Mouse (Mus musculus) hematopoietic stem cell, adult 5-6 weeks (primary cell): ENCODE data around the gene Cdk6. TPM values are rescaled to one million over a fixed set of nuclear protein-coding genes. Genes with fewer than 3 reads are reported as not detected.
A peak's percentile ranks its signal among the peaks of the same experiment; 100 is the strongest.

ENCODE experiments used
- ATAC-seq, 2 experiments: fragments of 125-278 bp in 1 of 2; replicated peaks in 1 of 2; 2 replicates each; pipeline ENCODE4 v1.8.0; 2016 to 2017; ENCODE audit warnings: inconsistent platforms in 2 of 2, mild to moderate bottlenecking in 2 of 2, moderate number of reproducible peaks in 2 of 2, low read depth in 1 of 2, moderate TSS enrichment in 1 of 2; ENCODE audit not compliant: low FRiP score in 2 of 2, poor library complexity in 2 of 2, severe bottlenecking in 2 of 2, insufficient read depth in 1 of 2, low TSS enrichment in 1 of 2
- total RNA-seq: library from RNA; stranded (forward); fragments of 172-1452, 232-1000 nt; gene quantifications from 2 replicates; pipeline ENCODE4 v1.2.3, GENCODE M21; 2017

Gene Cdk6
- total RNA-seq, 1 experiment from 2014 or later, result 171 TPM

DNA sequence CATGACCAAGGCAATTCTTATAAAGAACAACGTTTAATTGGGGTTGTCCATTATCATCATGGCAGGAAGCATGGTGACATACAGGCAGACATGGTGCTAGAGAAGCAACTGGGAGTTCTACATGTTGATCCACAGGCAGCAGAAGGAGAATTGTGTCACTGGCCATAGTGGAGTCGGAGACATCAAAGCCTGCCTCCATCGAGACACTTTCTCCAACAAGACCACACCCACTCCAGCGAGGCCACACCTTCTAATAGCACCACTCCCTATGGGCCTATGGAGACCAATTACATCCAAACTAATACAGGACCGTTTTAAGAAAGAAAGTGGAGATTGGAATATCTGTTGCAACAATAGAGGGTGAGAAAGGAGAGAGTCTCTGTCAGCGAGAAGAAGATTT, 200.6 kb downstream of the Cdk6 start:
- no peak for ATAC-seq

DNA sequence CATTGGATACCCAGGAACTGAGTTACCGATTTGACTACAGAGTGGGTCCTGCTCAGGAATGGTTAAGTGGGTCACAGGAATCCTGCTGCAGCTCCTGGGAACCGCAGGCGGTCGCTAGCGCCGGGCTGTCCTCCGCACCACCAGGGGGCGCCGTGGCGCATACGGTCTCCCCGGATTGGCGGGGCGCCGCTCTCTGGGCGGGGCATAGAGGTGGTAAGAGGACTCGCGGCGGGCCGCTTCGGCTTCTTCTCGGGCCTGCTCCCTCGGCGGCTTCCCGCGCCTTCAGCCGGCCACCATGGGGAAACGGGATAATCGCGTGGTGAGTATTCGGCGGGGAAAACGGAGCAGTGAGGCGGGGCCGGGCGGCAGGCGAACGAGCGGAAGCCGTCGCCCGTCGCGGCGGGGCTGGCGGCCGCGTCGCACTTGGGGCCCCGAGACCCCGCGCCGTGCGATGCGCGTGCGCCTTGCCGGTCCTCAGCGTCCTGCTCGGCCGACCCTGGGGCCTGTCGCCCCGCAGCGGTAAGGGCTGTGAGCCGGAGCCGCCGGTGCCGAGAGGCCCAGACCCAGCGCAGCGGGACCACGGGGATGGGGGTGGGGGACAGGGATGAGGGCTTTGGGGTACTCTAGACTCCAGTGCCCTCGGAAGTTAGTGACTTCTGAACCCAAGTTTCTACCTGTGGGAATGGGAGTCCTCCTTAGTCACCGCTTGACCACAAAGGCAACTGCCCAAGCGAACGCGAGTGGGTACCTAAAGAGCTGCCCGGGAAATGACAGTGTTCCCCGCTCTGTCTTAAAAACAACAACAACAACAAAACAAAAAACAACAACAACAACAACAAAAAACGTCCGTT, 202.6 kb downstream of the Cdk6 start, which contains the start of gene Fam133b:
Fam133b (plus strand) TSS at position 205 of the 851 bp plus-strand sequence.
- peak; percentile 90 to 91 for ATAC-seq

DNA sequence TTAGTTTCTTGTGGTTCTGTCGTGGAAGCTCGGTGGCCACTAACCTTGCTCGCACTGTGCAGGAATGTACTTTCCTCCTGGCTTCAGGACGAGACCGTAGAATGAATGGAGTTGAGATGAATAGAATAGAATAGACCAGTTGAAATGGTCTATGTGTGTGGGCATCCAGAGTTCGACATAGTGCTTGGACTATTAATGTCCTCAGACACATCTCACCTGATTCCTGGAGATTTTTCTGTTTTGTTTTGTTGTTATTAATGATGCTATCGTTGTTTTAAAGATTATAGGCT, 203.1 kb downstream of the Cdk6 start:
- no peak for ATAC-seq

DNA sequence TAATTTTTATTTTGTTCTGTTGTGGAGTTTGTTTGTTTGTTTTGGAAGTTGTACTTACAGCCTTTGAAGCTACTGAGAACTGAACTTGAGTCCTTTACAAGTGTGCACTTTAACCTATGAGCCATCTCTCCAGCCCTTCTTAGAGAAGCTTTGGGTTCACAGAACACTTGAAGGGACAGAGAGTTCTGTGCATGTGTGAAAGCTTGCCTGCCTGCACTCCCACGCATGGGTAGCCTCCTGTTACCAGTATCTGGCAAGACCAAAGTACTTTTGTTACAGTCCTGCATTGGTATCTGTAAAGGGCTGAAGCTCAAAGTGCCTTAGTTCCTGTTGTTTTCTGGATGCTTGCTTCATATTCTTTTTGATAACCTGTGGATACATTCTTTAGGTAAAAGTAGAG, 204.9 kb downstream of the Cdk6 start:
- no peak for ATAC-seq

DNA sequence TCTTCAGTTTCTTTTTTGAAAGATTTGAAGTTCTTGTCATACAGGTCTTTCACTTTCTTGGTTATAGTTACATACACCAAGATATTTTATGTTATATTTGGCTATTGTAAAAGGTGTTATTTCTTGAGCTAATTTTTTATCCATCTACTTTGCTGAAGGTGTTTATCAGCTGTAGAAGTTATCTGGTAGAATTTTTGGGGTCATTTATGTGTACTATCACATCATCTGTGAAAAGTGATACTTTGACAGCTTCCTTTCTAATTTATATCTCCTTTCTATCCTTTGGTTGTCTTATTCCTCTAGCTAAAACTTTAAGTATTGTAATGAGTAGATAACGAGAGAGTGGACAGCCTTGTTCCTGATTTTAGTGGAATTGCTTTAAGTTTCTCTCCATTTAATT, 210.2 kb downstream of the Cdk6 start:
- no peak for ATAC-seq

DNA sequence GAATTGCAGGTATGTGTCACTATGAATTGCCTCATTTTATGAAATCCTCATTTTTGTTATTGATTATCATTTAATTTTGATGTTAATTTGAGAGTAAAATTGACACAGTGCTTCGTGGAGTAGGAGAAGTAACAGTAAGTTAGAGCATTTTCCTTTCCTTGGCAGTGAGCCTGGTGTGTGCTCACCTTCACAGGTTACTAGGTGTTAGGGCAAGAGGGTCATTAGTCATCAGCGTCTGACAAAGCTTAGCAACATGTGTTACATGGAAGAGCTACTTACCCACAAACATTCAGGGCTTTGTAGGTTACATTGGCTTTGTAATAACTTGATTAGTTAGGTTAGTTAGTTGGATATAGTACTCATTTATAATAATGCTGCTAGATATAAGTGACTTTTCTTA, 212.9 kb downstream of the Cdk6 start:
- ATAC-seq, result no peak

DNA sequence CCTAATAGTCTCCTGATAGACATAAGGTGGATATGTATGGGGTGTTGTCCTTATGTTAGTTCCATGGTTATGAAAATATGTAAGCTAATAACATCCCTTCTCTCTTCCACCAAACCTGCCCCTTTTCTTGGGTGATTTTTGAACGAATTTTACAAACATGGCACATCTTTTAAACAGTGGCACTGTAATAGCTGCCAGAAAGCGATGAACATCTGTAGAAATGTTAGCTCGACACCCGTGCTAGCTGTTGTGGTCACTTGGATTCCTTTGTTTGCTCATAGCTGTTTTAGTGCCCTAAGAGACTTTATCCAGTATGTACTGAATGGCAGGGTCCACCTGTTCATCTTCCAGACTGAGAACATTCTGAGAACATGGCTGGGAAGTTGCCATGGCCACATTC, 230.0 kb downstream of the Cdk6 start, which contains the start of gene 1700109H08Rik:
1700109H08Rik (plus strand) TSS at position 301 of the 400 bp plus-strand sequence.
- no peak for ATAC-seq

DNA sequence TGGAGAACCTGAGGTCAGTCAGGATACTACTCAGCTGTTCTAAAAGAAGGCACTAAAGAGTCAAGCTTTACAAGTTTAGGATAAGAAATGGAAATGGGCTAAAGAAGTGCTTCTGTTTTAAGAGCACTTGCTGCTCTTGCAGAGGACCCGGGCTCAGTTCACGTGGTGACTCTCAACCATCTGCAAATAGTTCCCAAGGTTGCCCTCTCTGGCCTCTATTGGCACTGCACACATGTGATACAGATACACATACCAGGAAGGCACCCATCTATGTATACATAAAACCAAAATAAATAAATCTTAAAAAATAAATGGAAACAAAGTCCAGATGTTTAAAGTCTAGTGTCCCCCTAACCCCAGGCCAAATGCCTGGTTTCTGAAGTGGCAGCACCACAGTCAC, 233.5 kb downstream of the Cdk6 start:
- no peak for ATAC-seq

DNA sequence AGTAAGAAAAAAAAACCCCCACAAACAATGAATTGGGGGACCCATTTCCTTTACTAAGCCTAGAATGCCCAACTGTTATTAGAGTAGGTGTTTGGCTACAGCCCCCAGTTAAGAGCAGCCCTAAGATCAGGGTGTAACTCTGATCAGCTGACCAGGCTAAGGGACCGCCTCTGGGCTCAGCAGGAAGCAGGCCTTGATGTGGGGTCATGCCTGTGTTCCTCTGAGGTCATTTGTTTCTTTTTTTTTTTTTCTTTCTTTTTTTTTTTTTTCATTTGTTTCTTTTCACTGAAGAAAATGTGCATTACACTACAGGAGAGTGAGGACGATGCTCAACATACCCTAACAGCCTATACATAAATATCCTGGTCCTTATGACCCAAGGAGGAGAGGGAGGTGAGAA, 236.7 kb downstream of the Cdk6 start:
- no peak for ATAC-seq

DNA sequence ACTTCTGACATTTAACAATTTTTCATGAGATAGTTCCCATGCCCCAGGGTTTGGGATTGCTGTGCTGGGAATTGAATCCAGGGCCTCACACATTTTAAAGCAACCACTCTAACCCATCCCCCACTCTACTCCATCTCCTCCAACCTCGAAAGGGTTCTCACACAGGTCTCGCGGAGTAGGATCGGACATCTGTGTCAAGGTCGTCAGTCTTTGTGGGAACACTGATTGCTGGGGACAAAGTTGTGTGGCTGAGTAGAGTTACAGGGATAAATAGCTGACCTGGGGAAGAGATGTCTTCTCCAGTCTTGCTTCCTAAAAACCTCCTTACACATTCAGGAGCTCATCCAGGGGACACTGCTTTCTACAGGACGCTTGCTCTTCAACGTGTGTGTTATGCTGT, 237.8 kb downstream of the Cdk6 start:
- ATAC-seq, result no peak

Other genes starting within 250 kb of the Cdk6 start
- gene Fam133b, start 202.3 kb downstream of the Cdk6 start, total RNA-seq, result 134 and 149 TPM in 2 replicates
- gene 1700109H08Rik, start 230.1 kb downstream of the Cdk6 start, total RNA-seq, result 15.4 and 25.7 TPM in 2 replicates